Mouse (Mus musculus): ENCODE results near the gene Gm8909. TPM values are rescaled to one million over a fixed set of nuclear protein-coding genes. Genes with fewer than 3 reads are reported as not detected.

Gm8909 gene
- 0.17 TPM in 1 of 2 replicates, not detected in the other for polyA plus RNA-seq (2012; rRNA removed; ENCODE audit: low replicate concordance)

DNA sequence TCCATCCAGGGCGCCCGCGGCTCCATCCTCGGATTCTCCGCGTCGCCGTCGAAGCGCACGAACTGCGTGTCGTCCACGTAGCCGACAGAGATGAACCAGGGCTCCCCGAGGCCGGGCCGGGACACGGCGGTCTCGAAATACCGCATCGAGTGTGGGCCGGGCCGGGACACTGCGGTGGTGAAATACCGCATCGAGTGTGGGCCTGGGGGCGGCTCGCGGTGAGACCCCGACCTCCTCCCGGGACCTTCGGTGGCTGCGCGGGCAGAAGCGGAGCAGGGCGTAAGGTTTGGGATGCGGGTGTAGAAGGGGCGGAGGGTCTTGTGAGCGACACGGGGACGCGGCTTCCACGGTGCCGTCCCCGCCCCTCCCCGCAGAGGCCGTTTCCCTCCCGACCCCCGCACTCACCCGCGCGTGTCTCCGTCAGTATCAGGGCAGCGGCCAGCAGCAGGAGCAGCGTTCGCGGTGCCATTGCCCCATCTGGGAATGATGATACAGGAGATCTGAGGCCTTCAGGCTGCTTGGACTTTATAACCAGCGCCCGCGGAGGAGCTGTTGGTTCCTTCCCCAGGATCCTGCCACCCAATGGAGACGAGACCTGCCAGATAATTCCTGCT, at the start of gene Gm8909:
Gene Gm8909, minus strand, starts transcription at position 499 of the 614 bp plus-strand sequence.

DNA sequence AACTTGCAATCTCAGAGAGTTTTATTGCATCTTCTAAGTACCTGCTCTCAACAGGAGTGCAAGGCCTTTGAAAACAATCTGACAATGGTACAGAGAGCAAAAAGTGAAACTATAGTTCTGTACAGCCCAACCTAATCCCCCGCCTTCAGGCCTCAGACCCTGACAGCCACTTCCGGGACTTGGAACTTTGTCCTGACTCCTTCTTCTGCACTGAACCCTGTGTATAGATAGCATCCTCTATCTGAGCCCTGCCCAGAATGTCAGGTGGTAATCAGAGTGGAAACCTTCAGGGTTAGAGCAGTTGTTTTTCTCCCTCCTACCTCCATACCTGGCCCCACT, 21.8 kb upstream of the Gm8909 start, which contains the start of gene H2-T3:
Gene H2-T3, minus strand, starts transcription at position 119 of the 339 bp plus-strand sequence.

DNA sequence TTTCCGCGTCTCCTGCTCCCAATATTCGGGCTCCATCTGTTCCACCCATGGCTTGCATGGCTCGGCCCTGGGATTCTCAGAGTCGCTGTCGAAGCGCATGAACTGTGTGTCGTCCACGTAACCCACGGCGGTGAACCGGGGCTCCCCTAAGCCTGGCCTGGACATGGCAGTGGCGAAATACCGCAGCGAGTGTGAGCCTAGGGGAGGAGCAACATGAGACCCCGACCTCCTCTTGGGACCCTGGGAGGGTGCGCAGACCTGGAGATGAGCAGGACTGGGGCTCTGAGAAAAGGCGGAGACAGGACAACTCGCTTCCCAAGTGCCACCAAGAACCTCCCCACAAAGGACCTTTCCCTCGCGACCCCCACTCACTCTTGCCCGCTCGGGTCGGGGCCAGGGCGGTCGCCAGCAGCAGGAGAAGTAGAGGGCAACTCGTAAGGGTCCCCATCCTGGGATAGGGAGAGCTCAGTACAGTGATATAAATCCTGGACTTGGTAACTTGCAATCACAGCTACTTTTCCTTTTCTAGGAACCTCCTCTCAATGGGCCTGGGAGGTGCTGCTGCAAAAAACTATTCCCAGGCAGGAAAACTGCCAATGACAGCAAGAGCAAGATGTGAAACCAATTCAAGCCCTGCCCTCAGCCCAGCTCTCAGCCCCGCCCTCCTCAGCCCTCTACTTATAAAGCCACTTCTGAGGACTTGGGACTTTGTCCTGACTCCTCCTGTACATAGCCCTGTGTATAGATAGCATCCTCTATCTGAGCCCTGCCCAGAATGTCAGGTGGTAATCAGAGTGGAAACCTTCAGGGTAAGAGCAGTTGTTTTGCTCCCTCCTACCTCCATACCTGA, 39.1 kb downstream of the Gm8909 start, which contains the start of gene Gm7030:
Gene Gm7030, minus strand, starts transcription at position 458 of the 850 bp plus-strand sequence.

DNA sequence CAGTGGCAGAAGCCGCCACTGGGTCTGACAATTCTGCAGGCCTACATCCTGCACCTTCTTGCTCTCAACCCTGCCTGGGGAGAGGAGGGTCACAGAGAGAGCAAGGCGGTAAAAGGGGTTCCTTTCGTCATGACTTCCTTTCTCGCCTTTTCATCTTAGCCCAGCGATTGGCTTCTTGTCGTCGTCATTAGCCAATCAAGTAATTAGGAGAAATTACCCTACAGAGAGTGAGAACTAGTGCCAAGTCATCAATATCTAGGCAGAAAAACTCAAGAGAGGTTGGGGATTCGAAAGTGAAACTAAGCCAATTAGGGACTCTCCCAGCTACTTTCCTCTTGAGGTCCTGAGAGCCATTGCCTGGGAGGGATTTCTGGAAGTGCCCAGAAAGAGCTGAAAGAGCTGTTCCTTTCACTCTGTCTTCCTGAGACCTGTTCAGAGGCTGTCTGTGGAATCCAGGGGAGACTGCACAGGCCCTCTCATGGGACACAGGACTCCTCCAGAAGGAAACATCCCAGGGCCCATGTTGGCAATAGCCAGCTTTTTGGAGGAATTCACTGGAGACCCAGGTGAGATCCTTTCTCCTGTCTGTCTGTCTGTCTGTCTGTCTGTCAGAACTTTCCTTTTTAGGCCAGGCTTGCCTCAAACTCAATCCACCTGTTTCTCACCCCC, 46.9 kb downstream of the Gm8909 start, which contains the start of gene Gm19684:
Gene Gm19684, plus strand, starts transcription at position 327 of the 669 bp plus-strand sequence.

Other genes starting within 250 kb of the Gm8909 start
- gene Abcf1, start 198.8 kb downstream of the Gm8909 start, polyA plus RNA-seq (2012; rRNA removed; ENCODE audit: low replicate concordance): 55.9 and 71.4 TPM in 2 replicates
- gene Gnl1, start 188.7 kb downstream of the Gm8909 start, polyA plus RNA-seq (2012; rRNA removed; ENCODE audit: low replicate concordance): 20.7 and 37.2 TPM in 2 replicates
- 22.1 and 26.9 TPM in 2 replicates for gene Prr3, start 188.3 kb downstream of the Gm8909 start, polyA plus RNA-seq (2012; rRNA removed; ENCODE audit: low replicate concordance)
- 8.3 and 9.4 TPM in 2 replicates for gene H2-T24, start 148.0 kb downstream of the Gm8909 start, polyA plus RNA-seq (2012; rRNA removed; ENCODE audit: low replicate concordance)
- gene H2-T23, start 135.7 kb downstream of the Gm8909 start, polyA plus RNA-seq (2012; rRNA removed; ENCODE audit: low replicate concordance): 279 and 344 TPM in 2 replicates
- gene H2-T22, start 125.8 kb downstream of the Gm8909 start, polyA plus RNA-seq (2012; rRNA removed; ENCODE audit: low replicate concordance): 100 and 107 TPM in 2 replicates
- 0.20 TPM in 1 of 2 replicates, not detected in the other for gene Gm6034, start 125.6 kb downstream of the Gm8909 start, polyA plus RNA-seq (2012; rRNA removed; ENCODE audit: low replicate concordance)
- gene Gm11127, start 110.2 kb downstream of the Gm8909 start, polyA plus RNA-seq (2012; rRNA removed; ENCODE audit: low replicate concordance): 0.18 TPM in 1 of 2 replicates, not detected in the other
- gene Gm19684, start 46.9 kb downstream of the Gm8909 start, polyA plus RNA-seq (2012; rRNA removed; ENCODE audit: low replicate concordance): 0.57 and 0.60 TPM in 2 replicates
- gene Gm7030, start 39.1 kb downstream of the Gm8909 start, polyA plus RNA-seq (2012; rRNA removed; ENCODE audit: low replicate concordance): 0.17 and 0.23 TPM in 2 replicates
- gene H2-T3, start 21.8 kb upstream of the Gm8909 start, polyA plus RNA-seq (2012; rRNA removed; ENCODE audit: low replicate concordance): 0.07 TPM in 1 of 2 replicates, not detected in the other
- 54.3 and 107 TPM in 2 replicates for gene Rpp21, start 89.5 kb upstream of the Gm8909 start, polyA plus RNA-seq (2012; rRNA removed; ENCODE audit: low replicate concordance)
- 12.0 and 17.1 TPM in 2 replicates for gene Trim39, start 103.7 kb upstream of the Gm8909 start, polyA plus RNA-seq (2012; rRNA removed; ENCODE audit: low replicate concordance)
- gene H2-M10.2, start 118.0 kb upstream of the Gm8909 start, polyA plus RNA-seq (2012; rRNA removed; ENCODE audit: low replicate concordance): not detected in 2 replicates
- not detected in 2 replicates for gene H2-M10.1, start 157.6 kb upstream of the Gm8909 start, polyA plus RNA-seq (2012; rRNA removed; ENCODE audit: low replicate concordance)
- not detected in 2 replicates for gene H2-M10.3, start 199.9 kb upstream of the Gm8909 start, polyA plus RNA-seq (2012; rRNA removed; ENCODE audit: low replicate concordance)